In genomic region chr3:116126508-116127190, GRCm38 (mm10) we compare ENCODE assay signal across 9 mouse cellular contexts. TPM values are rescaled to one million over a fixed set of nuclear protein-coding genes. Genes with fewer than 3 reads are reported as not detected.
A peak's percentile ranks its signal among the peaks of the same experiment; 100 is the strongest.
DNase-seq lines count a peak whose midpoint lies in the region; ATAC-seq and TF ChIP-seq lines count a peak whose summit lies in the region.
"Had no signal": no experiment of that assay in that cellular context is flagged by ENCODE, and none has a peak within 500 bp of the region (broad histone marks: within the 10 kb centered on the region; RNA-seq: fewer than 3 reads in every experiment).

No protein-coding gene starts in this region.

- no peaks in the 10 kb centered on the region for H3K79me2 ChIP-seq in liver, adult 2 months (ENCODE audit: control insufficient read depth, insufficient read depth, low read length)

- H3K36me3 ChIP-seq in heart, embryonic 12.5 days, result peaks cover 18% of the 10 kb centered on the region
- no peaks in the 10 kb centered on the region for H3K36me3 ChIP-seq in liver, adult 2 months (ENCODE audit: control insufficient read depth, insufficient read depth, low read length)

- peaks cover 13% of the 10 kb centered on the region for H3K4me1 ChIP-seq in heart, embryonic 12.5 days (replicated peaks)
- peaks cover 18% of the 10 kb centered on the region for H3K4me1 ChIP-seq in liver, adult 2 months (ENCODE audit: control insufficient read depth, insufficient read depth, low read length)

- TF ChIP-seq CTCF in liver, adult 2 months (IDR thresholded peaks at IDR 0.05; ENCODE audit: low read depth, low read length), result no peak

- WGBS in heart, embryonic 12.5 days, result 30% methylated on average over 7 of the region's 7 CpGs
- WGBS in liver, adult 2 months, result 29% methylated on average over 7 of the region's 7 CpGs

- ATAC-seq in heart, embryonic 12.5 days (ENCODE audit: insufficient number of reproducible peaks, low FRiP score), result peak; percentile 66

- H3K9ac ChIP-seq in heart, embryonic 12.5 days, result peak overlapping the region; percentile 73
- peak overlapping the region; percentile 31; the same call in 1 of the 2 replicates for H3K9ac ChIP-seq in liver, adult 2 months (ENCODE audit: low read depth, low read length)

- no peaks in the 10 kb centered on the region for H3K9me3 ChIP-seq in heart, embryonic 12.5 days (replicated peaks)

- H3K4me3 ChIP-seq in heart, embryonic 12.5 days, result peak overlapping the region; percentile 51
- H3K4me3 ChIP-seq in liver, adult 2 months (ENCODE audit: insufficient read depth, low read depth, low read length), result peak overlapping the region; percentile 22

- peak overlapping the region; percentile 94 for H3K27ac ChIP-seq in heart, embryonic 12.5 days (ENCODE audit: poor library complexity, severe bottlenecking)
- peak overlapping the region; percentile 2; the same call in 1 of the 2 replicates for H3K27ac ChIP-seq in liver, adult 2 months (replicated peaks; ENCODE audit: insufficient read depth, low read depth, low read length)

- TF ChIP-seq POLR2A in liver, adult 2 months (IDR thresholded peaks at IDR 0.05; ENCODE audit: extremely low read depth, insufficient read depth, low read length), result no peak

- H3K27me3 ChIP-seq in heart, embryonic 12.5 days (replicated peaks), result no peaks in the 10 kb centered on the region
- H3K27me3 ChIP-seq in liver, adult 2 months (ENCODE audit: control insufficient read depth, insufficient read depth, low read length), result no peaks in the 10 kb centered on the region

- DNase-seq in 3T3-L1 (ENCODE audit: low read depth, low spot score) (peak; percentile 46), NIH3T3 (ENCODE audit: low read depth) (peak; percentile 54)
- DNase-seq in liver, adult 2 months (ENCODE audit: extremely low read depth, low read depth, low spot score), result peak; percentile 36
- DNase-seq in yolk sac, embryonic 10.5 days (ENCODE audit: low spot score), result no peak
- no peak for DNase-seq in cerebellum, postnatal 4 days (ENCODE audit: low spot score in 2 of 2)
- no peak for DNase-seq in cerebellum, adult 11-12 months
- no peak for DNase-seq in layer of hippocampus, postnatal 14 days (ENCODE audit: low spot score in 2 of 2)
- DNase-seq: adrenal gland, adult 2 months had no signal

- peak overlapping the region; percentile 68 for H3K4me2 ChIP-seq in heart, embryonic 12.5 days

RNA-seq across cellular contexts. Expression of gene Vcam1, which starts 2.8 kb away (rescaled TPM):
- polyA plus RNA-seq in heart, embryonic 12.5 days (2016; fragmentation: Nextera tagmentation; extraction: Ambion mirVana), result 69.7 and 73.1 TPM in 2 replicates
- total RNA-seq in liver, adult 2 months (2014; rRNA removed), result 16.9 and 20.1 TPM in 2 replicates
- polyA plus RNA-seq in liver, adult 2 months (2012; rRNA removed), result 0.71 and 1.9 TPM in 2 replicates
- total RNA-seq in layer of hippocampus, postnatal 14 days (2021), result 10 to 100 TPM; 35.1 to 40.3 TPM

Comparison
In these comparisons a context has a peak if more than half of its experiments do, and no peak if none do; other contexts are left out.
1. DNase-seq: peak in 3T3-L1 (single experiment), NIH3T3 (single experiment) and liver, adult 2 months (single experiment); none in yolk sac, embryonic 10.5 days (single experiment), cerebellum, postnatal 4 days (0 of 2), cerebellum, adult 11-12 months (single experiment) and layer of hippocampus, postnatal 14 days (0 of 2).